Mouse (Mus musculus) CH12.LX (cell line): ENCODE results near the gene Dcpp2. TPM values are rescaled to one million over a fixed set of nuclear protein-coding genes. Genes with fewer than 3 reads are reported as not detected.

Experiments
- DNase-seq: peaks from one replicate; pipeline ENCODE4 v3.0.0-alpha.2; 2013; ENCODE audit errors: extremely low read depth
- H3K27ac ChIP-seq: 2 replicates; pipeline ENCODE4 v1.5.1; 2012; ENCODE audit warnings: low read depth, mild to moderate bottlenecking, control low read depth, moderate library complexity; ENCODE audit not compliant: insufficient read depth
- H3K27me3 ChIP-seq: replicated peaks from 2 replicates; pipeline ENCODE3; 2012; ENCODE audit warnings: inconsistent platforms
- H3K36me3 ChIP-seq, 2 experiments: replicated peaks in 1 of 2; 2 replicates each; pipeline versions ENCODE3 to v1.6.1; 2012; ENCODE audit warnings: inconsistent platforms in 1 of 2, low read length in 1 of 2, mild to moderate bottlenecking in 1 of 2, mixed read lengths in 1 of 2, moderate library complexity in 1 of 2; ENCODE audit not compliant: control insufficient read depth in 1 of 2, insufficient read depth in 1 of 2
- H3K4me1 ChIP-seq, 2 experiments: 2 replicates each; pipeline ENCODE4 v1.6.1; 2012; ENCODE audit warnings: inconsistent platforms in 1 of 2, moderate library complexity in 1 of 2; ENCODE audit not compliant: insufficient read depth in 2 of 2, control insufficient read depth in 1 of 2
- H3K4me2 ChIP-seq: 2 replicates; pipeline ENCODE4 v1.6.1; 2012; ENCODE audit warnings: low read depth, mild to moderate bottlenecking, control low read depth; ENCODE audit not compliant: poor library complexity, insufficient read depth, severe bottlenecking
- H3K4me3 ChIP-seq, 3 experiments: fragments of 150-350 bp in 1 of 3; sonication (generic) in 1 of 3; replicated peaks in 1 of 3; 2 replicates each; pipeline versions ENCODE3 to v1.5.1; 2011 to 2012; ENCODE audit warnings: low read depth in 2 of 3, low read length in 2 of 3, mild to moderate bottlenecking in 2 of 3, moderate library complexity in 2 of 3, control low read depth in 1 of 3, improper control_type of control experiment in 1 of 3, inconsistent platforms in 1 of 3, mixed read lengths in 1 of 3; ENCODE audit not compliant: poor library complexity in 1 of 3
- H3K79me2 ChIP-seq: replicated peaks from 2 replicates; pipeline ENCODE4 v1.6.1; 2012; ENCODE audit warnings: mild to moderate bottlenecking, moderate library complexity; ENCODE audit not compliant: control insufficient read depth, poor library complexity, insufficient read depth, severe bottlenecking; ENCODE audit errors: extremely low read depth
- H3K9ac ChIP-seq: 2 replicates; pipeline ENCODE4 v1.6.1; 2012; ENCODE audit warnings: low read depth, mild to moderate bottlenecking, control low read depth, moderate library complexity; ENCODE audit not compliant: insufficient read depth
- H3K9me3 ChIP-seq: replicated peaks from 2 replicates; pipeline ENCODE3; 2012; ENCODE audit warnings: low read length, inconsistent platforms, mixed read lengths
- BHLHE40 ChIP-seq: IDR thresholded peaks from 2 replicates; pipeline ENCODE4 v1.6.1; 2011; ENCODE audit warnings: mild to moderate bottlenecking, low read depth, low read length, improper control_type of control experiment
- CHD2 ChIP-seq: IDR thresholded peaks from 2 replicates; pipeline ENCODE4 v1.6.1; 2011; ENCODE audit warnings: low read length, improper control_type of control experiment
- CTCF ChIP-seq, 2 experiments: IDR thresholded peaks in 1 of 2; conservative IDR thresholded peaks in 1 of 2; 2 replicates each; pipeline ENCODE4 v1.5.1; 2011 to 2012; ENCODE audit warnings: low read depth in 2 of 2, low read length in 2 of 2, improper control_type of control experiment in 1 of 2, inconsistent platforms in 1 of 2, mild to moderate bottlenecking in 1 of 2, moderate library complexity in 1 of 2
- ELF1 ChIP-seq: IDR thresholded peaks from 2 replicates; pipeline ENCODE4 v1.6.1; 2014; ENCODE audit warnings: low read depth, mild to moderate bottlenecking, inconsistent platforms, low read length, improper control_type of control experiment
- EP300 ChIP-seq: IDR thresholded peaks from 2 replicates; pipeline ENCODE4 v1.6.1; 2011; ENCODE audit warnings: low read length, improper control_type of control experiment
- ETS1 ChIP-seq: conservative IDR thresholded peaks from 2 replicates; pipeline ENCODE4 v1.6.1; 2012; ENCODE audit warnings: low read depth, mild to moderate bottlenecking, inconsistent platforms, low read length, improper control_type of control experiment, moderate library complexity
- JUN ChIP-seq: IDR thresholded peaks from 2 replicates; pipeline ENCODE4 v1.6.1; 2011; ENCODE audit warnings: low read depth, mild to moderate bottlenecking, low read length, improper control_type of control experiment, moderate library complexity; ENCODE audit not compliant: insufficient read depth
- MAX ChIP-seq: IDR thresholded peaks from 2 replicates; pipeline ENCODE4 v1.6.1; 2011; ENCODE audit warnings: low read length, improper control_type of control experiment
- MEF2A ChIP-seq: IDR thresholded peaks from 2 replicates; pipeline ENCODE4 v1.6.1; 2014; ENCODE audit warnings: low read depth, mild to moderate bottlenecking, inconsistent platforms, low read length, improper control_type of control experiment, borderline replicate concordance
- MYC ChIP-seq: IDR thresholded peaks from 2 replicates; pipeline ENCODE4 v1.6.1; 2011; ENCODE audit warnings: low read depth, mild to moderate bottlenecking, improper control_type of control experiment, low read length
- NELFE ChIP-seq: IDR thresholded peaks from 2 replicates; pipeline ENCODE4 v1.6.1; 2011; ENCODE audit warnings: low read depth, low read length, improper control_type of control experiment
- PAX5 ChIP-seq: IDR thresholded peaks from 2 replicates; pipeline ENCODE4 v1.6.1; 2012; ENCODE audit warnings: low read length, inconsistent platforms, mixed read lengths
- RAD21 ChIP-seq: IDR thresholded peaks from 2 replicates; pipeline ENCODE4 v1.6.1; 2011; ENCODE audit warnings: low read depth, mild to moderate bottlenecking, low read length, improper control_type of control experiment, moderate library complexity
- RCOR1 ChIP-seq: conservative IDR thresholded peaks from 2 replicates; pipeline ENCODE4 v1.6.1; 2012; ENCODE audit warnings: low read depth, mild to moderate bottlenecking, inconsistent platforms, low read length, improper control_type of control experiment
- SIN3A ChIP-seq: IDR thresholded peaks from 2 replicates; pipeline ENCODE4 v1.6.1; 2012; ENCODE audit warnings: low read length, improper control_type of control experiment, inconsistent platforms
- SMC3 ChIP-seq: IDR thresholded peaks from 2 replicates; pipeline ENCODE4 v1.6.1; 2011; ENCODE audit warnings: low read depth, low read length, improper control_type of control experiment
- TBP ChIP-seq: conservative IDR thresholded peaks from 2 replicates; pipeline ENCODE4 v1.6.1; 2011; ENCODE audit warnings: low read depth, low read length, improper control_type of control experiment
- UBTF ChIP-seq: IDR thresholded peaks from 2 replicates; pipeline ENCODE4 v1.6.1; 2012; ENCODE audit warnings: low read depth, mild to moderate bottlenecking, inconsistent platforms, low read length, improper control_type of control experiment, moderate library complexity
- USF1 ChIP-seq: IDR thresholded peaks from 2 replicates; pipeline ENCODE4 v1.6.1; 2014; ENCODE audit warnings: low read depth, mild to moderate bottlenecking, inconsistent platforms, low read length, improper control_type of control experiment
- USF2 ChIP-seq: conservative IDR thresholded peaks from 2 replicates; pipeline ENCODE4 v1.6.1; 2011; ENCODE audit warnings: low read depth, low read length, improper control_type of control experiment
- dilution Hi-C: fragments of 300-500 bp; cut with MboI; formaldehyde crosslinking; loops from 2 replicates; pipeline ENCODE4 v1.14.3; 2020; ENCODE audit warnings: low sequenced_read_pairs; ENCODE audit not compliant: extremely low pct_unique_long_range_greater_than_20kb, extremely low pct_ligation_motif_present
- in situ Hi-C: fragments of 300-500 bp; cut with MboI; formaldehyde crosslinking; loops from 3 replicates; pipeline ENCODE4 v1.14.3; 2019; ENCODE audit warnings: low sequenced_read_pairs, low pct_ligation_motif_present, low pct_unique_long_range_greater_than_20kb, mixed read lengths
- polyA plus RNA-seq: library from polyadenylated mRNA; unstranded; fragments of >175 nt; gene quantifications from 2 replicates; pipeline ENCODE4 v1.2.1, GENCODE M21; 2012; ENCODE audit warnings: low read depth; ENCODE audit not compliant: insufficient read length
- total RNA-seq, 2 experiments: library from RNA; depleted of rRNA; stranded (reverse); fragments of 300-350 nt in 1 of 2; fragments of >200 nt in 1 of 2; gene quantifications; 2 replicates each; pipeline ENCODE4 v1.2.3; 2012 to 2014

Gene Dcpp2
- total and polyA plus RNA-seq, 3 experiments, result not detected

DNA sequence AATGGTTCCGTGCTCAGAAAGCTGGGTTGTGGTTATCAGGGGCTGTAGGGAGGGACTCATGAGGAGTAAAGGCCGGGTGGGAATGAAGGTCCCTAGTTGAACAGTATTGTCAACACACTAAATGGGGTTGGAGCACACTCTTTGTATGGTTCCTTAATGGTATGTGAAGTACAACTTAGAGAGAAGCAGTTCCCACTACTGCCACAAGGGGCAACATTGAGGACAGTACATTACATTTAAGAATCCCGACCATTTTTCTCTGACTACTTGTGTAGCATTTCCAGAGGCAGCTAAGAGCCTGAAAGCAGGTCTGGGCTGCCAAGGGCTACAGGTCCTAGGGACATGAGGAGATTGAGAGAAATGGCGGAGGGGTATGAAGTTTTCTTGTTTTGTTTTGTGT is 39.5 kb upstream of the Dcpp2 start:
- H3K36me3 ChIP-seq, result no peaks in the 10 kb centered on the region
- peaks cover 4 to 5% of the 10 kb centered on the region in 2 experiments; a peak in 1 of 4 replicates for H3K4me1 ChIP-seq
- no peaks in the 10 kb centered on the region for H3K9me3 ChIP-seq
- H3K4me2 ChIP-seq, result no peak overlapping the region; the same call in 1 of the 2 replicates
- in situ Hi-C loops, result no loop called here
- no peaks in the 10 kb centered on the region for H3K27me3 ChIP-seq
- H3K79me2 ChIP-seq, result no peaks in the 10 kb centered on the region
- dilution Hi-C loops, result no loop called here
- peak; percentile 11 for TF ChIP-seq RAD21
- no peak for TF ChIP-seq SIN3A
- TF ChIP-seq USF2, result no peak
- peak; percentile 21; the same call in 1 of the 2 replicates for TF ChIP-seq SMC3
- no peak for TF ChIP-seq EP300
- TF ChIP-seq JUN, result no peak
- TF ChIP-seq MYC, result peak; percentile 23; the same call in 1 of the 2 replicates
- TF ChIP-seq TBP, result no peak
- TF ChIP-seq PAX5, result no peak
- no peak for TF ChIP-seq USF1
- no peak for TF ChIP-seq ETS1
- no peak for TF ChIP-seq CHD2
- TF ChIP-seq BHLHE40, result no peak
- TF ChIP-seq CTCF (conservative IDR thresholded peaks at IDR 0.05 in 1 of 2, IDR thresholded peaks at IDR 0.05 in 1 of 2; ENCODE audit: low read depth in 2 of 2, low read length in 2 of 2), result peak; percentile 68 to 96
- TF ChIP-seq NELFE, result no peak
- TF ChIP-seq MAX, result no peak
- no peak for TF ChIP-seq RCOR1
- TF ChIP-seq UBTF, result no peak
- no peak for TF ChIP-seq ELF1
- H3K4me3 ChIP-seq, result no peak overlapping the region
- H3K27ac ChIP-seq, result no peak overlapping the region
- no peak overlapping the region for H3K9ac ChIP-seq
- peak; percentile 76 for DNase-seq

- dilution Hi-C loops, result no loop called here
- in situ Hi-C loops, result no loop called here
- H3K79me2 ChIP-seq, result no peaks in the 10 kb centered on the region
- peaks cover 4 to 5% of the 10 kb centered on the region in 2 experiments; a peak in 1 of 4 replicates for H3K4me1 ChIP-seq
- no peak overlapping the region for H3K27ac ChIP-seq
- peak overlapping the region in 1 of 3 experiments; percentile 11 for H3K4me3 ChIP-seq
- no peaks in the 10 kb centered on the region for H3K36me3 ChIP-seq
- H3K27me3 ChIP-seq, result no peaks in the 10 kb centered on the region
- no peak overlapping the region for H3K9ac ChIP-seq
- no peak overlapping the region for H3K4me2 ChIP-seq
- DNase-seq, result no peak
- no peaks in the 10 kb centered on the region for H3K9me3 ChIP-seq
- TF ChIP-seq SMC3, result 0 out of 2 replicates have a peak, but pooled peaks have one; percentile 18
- TF ChIP-seq CTCF (conservative IDR thresholded peaks at IDR 0.05 in 1 of 2, IDR thresholded peaks at IDR 0.05 in 1 of 2; ENCODE audit: low read depth in 2 of 2, low read length in 2 of 2), result peak in 1 of 2 experiments; percentile 50; a peak in 2 of 4 replicates
- no peak for TF ChIP-seq MEF2A
Observed at GRCm38 (mm10) chr17:23843141-23843811, 37.4 kb upstream of the Dcpp2 start.
